Mouse (Mus musculus) spleen, postnatal 14 days (tissue): ENCODE results near the gene Arl16.

Experiments used
- DNase-seq, 2 experiments: peaks; one replicate each; pipeline ENCODE4 v3.0.0; 2021 to 2022; ENCODE audit warnings: low spot score in 2 of 2

Gene Arl16

DNA sequence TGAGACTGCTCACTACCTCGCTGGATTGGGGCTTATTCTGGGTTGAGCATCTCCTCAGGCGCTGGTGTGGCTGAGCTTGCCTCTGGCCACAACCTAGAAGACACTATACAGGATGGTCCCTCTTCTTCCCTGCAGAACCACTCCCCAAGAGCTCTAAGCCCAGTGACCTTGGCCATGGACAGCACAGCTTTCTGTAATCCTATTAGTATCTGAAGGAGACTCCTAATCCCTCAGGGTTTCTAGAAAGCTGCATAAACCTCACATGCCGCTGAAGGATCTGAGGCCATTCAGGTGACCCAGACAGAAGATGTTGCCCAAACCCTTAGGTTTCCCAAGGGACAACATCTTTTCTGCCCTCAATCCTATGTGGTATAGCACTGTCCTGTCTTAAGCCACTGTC lies 15.2 kb downstream of the Arl16 start:
- DNase-seq, result no peak

- no peak for DNase-seq
Observed at GRCm38 (mm10) chr11:120447179-120447578, 20.2 kb downstream of the Arl16 start.

GRCm38 (mm10) chr11:120445475-120445874 lies 21.9 kb downstream of the Arl16 start:
- DNase-seq, result no peak

- no peak for DNase-seq
Observed at GRCm38 (mm10) chr11:120444106-120444505, 23.3 kb downstream of the Arl16 start.

DNA sequence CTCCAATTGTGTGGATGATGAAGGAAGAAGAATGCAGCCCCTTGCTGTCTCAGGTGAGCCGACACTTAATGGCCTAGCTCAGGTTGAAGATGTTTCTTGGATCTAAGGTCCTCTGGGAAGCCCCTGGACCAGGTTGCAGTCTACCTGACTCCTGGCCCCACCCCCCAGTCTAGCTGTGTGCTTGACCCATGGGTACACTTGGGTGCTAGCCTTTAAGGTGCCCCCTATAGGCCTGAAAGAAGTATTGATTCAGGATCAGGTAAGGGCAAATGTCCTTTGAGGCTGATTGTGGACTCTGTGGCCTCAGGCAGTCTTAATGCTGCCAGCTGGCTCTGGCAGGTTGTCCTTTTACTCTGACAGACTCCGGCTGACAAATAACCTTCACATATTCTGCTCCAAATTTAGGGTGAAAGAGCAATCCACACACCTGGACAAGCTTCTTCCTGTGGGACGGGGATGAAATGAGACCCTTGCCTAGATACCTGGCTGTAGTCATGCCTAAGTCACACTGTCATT lies 24.6 kb downstream of the Arl16 start:
- no peak for DNase-seq

GRCm38 (mm10) chr11:120442344-120442743 lies 25.1 kb downstream of the Arl16 start, which contains the start of gene Tspan10:
Gene Tspan10 (plus strand): TSS chr11:120442644.
- no peak for DNase-seq

GRCm38 (mm10) chr11:120437857-120438385 lies 29.5 kb downstream of the Arl16 start:
- DNase-seq, result no peak

DNA sequence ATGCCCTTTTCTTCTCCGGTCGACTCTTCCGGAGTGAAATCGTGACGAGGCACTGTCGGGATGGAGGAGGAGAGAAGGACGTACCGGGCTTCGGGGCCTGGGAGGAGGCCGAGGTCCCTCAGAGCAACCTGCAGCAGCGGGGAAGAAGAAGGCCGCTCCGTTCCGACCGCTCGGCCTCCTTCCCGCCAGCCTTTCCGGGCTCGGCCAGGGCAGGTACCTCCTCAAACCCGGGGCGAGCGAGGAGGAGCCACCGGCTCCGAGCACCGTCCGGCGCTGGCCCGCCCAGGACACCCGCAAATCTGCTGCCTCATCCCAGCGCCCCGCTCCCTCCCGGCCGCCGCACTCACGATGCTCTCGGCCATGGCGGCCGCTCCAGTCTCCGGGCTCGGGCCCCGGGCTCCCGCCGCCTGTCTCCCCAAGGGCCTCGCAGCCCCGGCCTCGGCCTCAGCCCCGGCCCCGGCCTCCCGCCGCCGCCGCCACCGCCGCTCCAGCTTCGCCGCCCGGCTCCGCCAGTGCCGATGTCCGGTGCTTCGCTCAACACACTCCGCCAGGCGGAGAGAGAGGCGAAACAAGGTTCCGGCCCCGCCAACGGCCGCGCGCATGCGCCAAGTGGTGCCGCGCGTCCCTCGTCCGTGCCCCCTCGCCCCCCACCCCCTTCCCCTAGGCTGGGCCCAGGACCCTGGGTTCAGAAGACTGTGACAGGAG lies 30.1 kb downstream of the Arl16 start, which contains the start of gene Nploc4:
Gene Nploc4, minus strand, starts transcription at position 557 of the 705 bp plus-strand sequence.
- DNase-seq, result peak; percentile 84 to 91

DNA sequence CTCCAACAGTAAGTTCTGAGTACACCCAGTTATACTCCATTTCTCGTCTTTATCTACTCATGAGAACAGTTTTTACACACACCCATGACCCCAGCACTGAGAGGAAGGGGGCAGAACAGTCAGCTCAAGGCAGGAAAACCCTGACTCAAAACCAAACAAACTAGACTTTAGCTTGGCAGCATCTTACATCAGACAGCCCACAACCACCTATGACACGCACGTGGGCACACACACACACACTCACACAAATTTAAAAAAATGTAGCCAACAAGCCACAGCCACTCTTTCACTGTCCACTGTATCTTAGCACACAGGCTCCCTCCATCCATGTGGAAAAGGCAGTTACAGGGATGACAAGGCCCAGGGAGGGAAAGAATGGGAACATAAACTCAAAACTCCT lies 40.7 kb downstream of the Arl16 start:
- DNase-seq, result no peak

DNA sequence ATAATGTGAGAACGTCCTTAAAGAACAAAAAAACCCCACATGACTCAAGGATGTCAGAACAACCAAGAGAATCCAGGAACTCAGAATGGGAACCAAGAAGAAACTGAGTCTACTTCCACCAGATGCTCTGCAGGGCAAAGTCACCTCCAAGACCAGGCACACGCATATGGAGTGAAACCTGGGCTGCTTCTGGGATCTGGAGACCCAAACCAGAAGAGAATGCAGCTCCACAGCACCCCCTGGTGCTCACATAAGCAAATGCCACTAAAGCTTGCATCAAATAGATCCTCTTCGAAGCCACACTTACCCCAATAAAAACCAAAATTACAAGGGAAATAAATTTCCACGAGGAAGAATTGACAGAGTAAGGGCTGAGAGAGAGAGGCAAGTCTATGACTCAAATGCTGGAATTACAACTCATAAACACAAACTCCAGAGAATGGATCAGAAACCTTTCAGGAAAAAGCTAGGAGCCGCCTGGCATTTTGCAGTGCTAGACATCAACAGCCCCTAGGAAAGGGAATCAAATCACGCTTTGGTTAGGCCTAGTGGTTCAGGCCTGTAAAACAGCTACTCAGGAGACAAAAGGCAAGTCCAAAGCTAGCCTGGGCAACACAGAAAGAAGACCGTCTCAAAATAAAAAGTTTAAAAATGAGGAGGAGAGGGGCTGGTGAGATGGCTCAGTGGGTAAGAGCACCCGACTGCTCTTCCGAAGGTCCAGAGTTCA lies 43.7 kb downstream of the Arl16 start:
- DNase-seq, result peak in 1 of 2 experiments; percentile 47

GRCm38 (mm10) chr11:120422651-120423568 lies 44.5 kb downstream of the Arl16 start:
- no peak for DNase-seq

- no peak for DNase-seq
Observed at GRCm38 (mm10) chr11:120418592-120418991, 48.8 kb downstream of the Arl16 start.

GRCm38 (mm10) chr11:120417852-120418251 lies 49.6 kb downstream of the Arl16 start:
- no peak for DNase-seq
